Mouse (Mus musculus): ENCODE measurements around the gene Scamp5.

GRCm38 (mm10) chr9:57428391-57428790, 39.5 kb downstream of the Scamp5 start:
- no peak for TF ChIP-seq CTCF (conservative IDR thresholded peaks at IDR 0.05; ENCODE audit: insufficient read depth, insufficient read length, low read depth, low read length)
- TF ChIP-seq POLR2A (IDR thresholded peaks at IDR 0.05; ENCODE audit: low read depth, low read length), result no peak

Data from kidney, adult 2 months (tissue).